Mouse (Mus musculus) heart, postnatal 25 days (tissue): ENCODE results near the gene D5Ertd579e. TPM values are rescaled to one million over a fixed set of nuclear protein-coding genes. Genes with fewer than 3 reads are reported as not detected.
A peak's percentile ranks its signal among the peaks of the same experiment; 100 is the strongest.

Experiments used
- DNase-seq: peaks from one replicate; pipeline ENCODE4 v3.0.0; 2022; ENCODE audit warnings: low spot score
- intact Hi-C: fragments of 180-260 bp; cut with DNase I; formaldehyde crosslinking; loops from one replicate; pipeline ENCODE4 v1.15.1; 2025
- total RNA-seq, 2 experiments: library from RNA; stranded (reverse); gene quantifications; 2 replicates each; pipeline ENCODE4 v1.2.3; 2021

The D5Ertd579e gene
- total RNA-seq, result 10 to 100 TPM; 79.8 to 91.2 TPM

DNA sequence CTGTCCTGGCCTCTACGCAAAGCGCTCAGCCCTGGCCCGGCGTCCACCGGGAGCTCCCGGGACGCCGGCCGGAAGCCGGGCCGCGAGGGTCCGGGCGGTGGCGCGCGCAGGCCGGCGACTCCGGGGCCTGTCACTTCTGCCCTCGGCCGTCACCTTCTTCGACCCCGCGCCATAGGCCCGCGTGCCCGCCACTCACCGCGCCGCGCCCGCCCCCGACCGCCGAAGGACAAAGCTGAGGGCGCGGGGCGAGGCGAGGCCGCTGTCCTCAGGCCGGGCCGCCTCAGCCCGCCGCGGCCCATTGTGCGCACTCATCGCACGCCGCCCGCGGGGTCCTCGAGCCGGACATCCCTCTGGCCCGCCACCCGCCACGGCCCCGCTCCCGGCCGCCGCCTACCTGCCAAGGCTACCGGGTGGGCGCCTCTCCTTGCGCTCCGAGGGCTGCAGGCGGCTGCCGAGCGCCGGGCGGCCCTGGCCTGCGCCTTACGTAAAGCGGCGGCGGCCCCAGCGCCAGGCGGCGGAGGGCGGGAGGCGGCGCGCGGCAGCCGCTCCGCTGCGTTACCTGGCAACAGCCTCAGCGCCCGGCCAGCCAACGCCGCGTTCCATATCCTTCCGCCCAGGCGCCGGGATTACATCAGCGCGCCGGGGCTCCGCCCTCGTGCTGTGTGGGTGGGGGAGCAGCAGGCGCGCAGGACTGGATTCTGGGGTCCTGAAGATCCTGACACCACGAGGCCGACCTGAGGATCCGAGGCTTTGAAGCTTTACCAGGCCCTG, at the start of gene D5Ertd579e:
D5Ertd579e (minus strand) TSS at position 564 of the 771 bp plus-strand sequence.
- intact Hi-C loops, result loop anchor here (2.0 to 5.0 kb wide), 2 partner anchors 17 to 47 kb away; no protein-coding TSS in a partner anchor
- peak; percentile 92 for DNase-seq

DNA sequence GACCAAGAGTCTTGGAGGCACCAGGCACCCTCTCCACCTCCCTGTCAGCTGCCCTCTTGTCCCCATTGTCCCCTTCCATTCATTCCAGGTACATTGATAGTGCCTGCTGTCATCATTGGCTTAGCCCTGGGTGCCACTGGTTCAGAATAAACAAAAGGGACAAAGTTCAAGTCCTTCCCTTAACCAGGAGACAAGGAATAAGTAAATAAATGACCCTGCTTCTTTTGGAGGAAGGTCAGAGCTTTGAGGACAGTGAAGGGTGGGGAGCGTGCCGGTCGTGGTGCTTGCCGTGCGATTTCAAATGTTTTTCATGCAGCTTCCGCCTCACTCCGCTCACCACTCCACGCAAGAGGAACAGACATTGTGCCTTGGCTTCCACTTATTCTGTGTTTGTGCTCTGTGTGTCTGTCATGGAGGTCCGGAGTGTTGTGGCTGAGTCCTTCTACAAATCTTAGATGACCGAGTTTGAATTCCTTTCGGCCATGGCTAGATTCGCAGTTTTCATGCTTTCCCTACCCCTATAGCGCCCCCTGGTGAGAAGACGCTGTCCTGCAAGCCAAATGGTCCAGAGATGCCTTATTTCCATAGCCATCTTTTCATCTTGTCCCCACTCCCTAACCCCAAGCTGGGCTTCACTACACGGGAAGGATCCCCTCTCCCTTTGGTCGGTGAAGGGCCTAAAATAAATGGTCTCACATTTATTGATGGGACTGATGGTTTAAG, 46.5 kb upstream of the D5Ertd579e start:
- peak; percentile 40 for DNase-seq
- intact Hi-C loops, result loop anchor here (1.0 to 10.0 kb wide), 5 partner anchors 45 to 279 kb away; partner anchors contain the start of gene D5Ertd579e

DNA sequence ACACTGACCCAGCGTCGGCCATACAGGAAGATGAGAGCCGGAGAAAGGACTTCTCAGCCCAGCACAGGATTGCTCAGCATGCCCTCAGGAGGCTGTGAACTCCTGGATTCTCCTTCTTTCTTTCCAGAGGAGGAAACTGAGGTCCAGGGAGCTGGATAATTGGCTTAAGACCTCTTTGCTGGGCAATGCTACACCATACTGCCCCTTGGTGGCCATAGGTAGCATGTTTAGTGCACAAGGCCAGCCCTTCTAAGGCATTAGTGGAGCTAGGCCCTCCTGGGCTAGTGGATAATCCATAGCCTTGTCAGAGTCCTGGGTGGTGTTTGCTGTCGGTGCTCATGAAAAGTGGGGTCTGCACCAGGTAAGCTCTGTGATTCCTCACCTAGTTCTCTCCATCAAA, 44.0 kb upstream of the D5Ertd579e start:
- DNase-seq, result no peak
- intact Hi-C loops, result loop anchor here (5.0 to 10.0 kb wide), 3 partner anchors 43 to 213 kb away; partner anchors contain the start of gene D5Ertd579e

DNA sequence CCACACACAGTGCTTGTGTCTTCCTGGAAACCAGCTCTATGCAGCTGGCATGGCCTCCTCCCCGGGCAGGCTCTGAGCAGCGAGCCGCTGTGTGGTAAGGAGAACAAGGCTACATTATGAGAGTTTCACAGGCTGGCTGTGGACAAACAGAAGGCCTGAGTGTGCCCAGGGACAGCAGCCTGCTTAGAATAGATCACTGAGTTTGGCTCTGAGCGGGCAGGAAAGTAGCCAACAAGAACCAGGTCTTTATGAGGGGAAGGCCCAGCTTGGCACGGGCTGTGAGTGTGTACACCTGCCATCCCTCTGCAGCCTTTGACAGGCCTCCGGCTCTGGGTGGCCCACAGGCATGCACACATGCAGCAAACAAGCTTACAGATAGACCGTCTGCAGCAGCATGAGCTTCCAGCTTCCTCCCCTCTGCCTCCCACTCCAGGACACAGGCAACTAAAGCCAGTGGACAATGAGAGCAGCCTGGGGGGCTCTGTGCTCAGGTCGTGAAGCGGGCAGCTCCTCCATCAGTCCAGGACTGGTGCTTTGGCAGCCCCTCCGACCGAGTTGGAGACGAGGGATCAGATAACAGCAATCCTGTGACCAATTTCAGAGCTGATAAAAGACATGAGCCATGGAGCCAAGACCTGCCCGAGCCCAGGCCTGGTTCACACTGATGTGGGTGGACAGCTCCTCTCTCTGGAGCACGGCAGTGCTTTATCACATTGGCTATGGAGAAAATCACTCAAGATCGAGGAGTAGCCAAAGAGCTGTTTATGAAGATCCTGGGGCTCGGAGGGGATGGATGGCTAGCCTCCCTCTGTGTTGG, 43.2 kb upstream of the D5Ertd579e start:
- intact Hi-C loops, result no loop called here
- peak; percentile 27 for DNase-seq

DNA sequence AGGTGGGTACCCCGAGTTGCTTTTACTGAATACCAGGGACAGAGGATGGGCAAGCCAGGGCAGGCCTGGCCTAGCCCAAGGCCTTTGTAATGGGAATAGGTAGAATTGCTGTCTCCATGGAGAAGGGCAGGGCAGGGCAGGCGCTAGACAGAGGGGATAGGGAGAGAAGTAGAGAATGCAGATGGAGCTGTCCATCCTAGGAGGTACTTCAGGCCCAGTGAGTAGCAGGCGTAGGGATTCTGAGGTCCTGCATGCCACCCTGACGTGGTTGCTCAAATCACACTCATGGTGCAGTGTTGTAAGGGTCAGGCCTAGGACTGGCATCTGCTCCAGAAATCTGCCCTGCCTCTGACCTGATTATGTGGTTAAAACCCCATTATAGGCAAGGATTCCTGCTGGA, 41.9 kb upstream of the D5Ertd579e start:
- no peak for DNase-seq
- intact Hi-C loops, result no loop called here

DNA sequence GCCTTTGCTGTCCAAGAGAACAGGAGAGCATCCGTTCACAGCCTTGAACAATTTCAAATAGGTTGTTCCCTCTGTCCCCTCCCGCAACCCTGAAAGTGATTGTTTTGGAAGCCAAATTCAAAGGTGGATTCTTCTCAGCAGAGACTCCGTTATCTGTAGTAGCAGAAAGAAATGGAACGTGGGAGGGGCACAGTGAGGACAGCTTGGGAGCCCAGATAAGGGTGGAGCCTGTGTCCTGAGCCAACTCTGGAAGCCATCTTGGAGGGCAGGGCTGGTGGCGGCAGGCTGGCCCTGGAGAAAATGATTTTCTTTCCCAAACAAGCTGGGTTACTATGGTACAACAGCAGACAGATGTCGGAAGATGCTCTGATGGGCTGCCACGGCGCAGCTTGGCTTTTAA, 40.2 kb upstream of the D5Ertd579e start:
- intact Hi-C loops, result no loop called here
- DNase-seq, result no peak

DNA sequence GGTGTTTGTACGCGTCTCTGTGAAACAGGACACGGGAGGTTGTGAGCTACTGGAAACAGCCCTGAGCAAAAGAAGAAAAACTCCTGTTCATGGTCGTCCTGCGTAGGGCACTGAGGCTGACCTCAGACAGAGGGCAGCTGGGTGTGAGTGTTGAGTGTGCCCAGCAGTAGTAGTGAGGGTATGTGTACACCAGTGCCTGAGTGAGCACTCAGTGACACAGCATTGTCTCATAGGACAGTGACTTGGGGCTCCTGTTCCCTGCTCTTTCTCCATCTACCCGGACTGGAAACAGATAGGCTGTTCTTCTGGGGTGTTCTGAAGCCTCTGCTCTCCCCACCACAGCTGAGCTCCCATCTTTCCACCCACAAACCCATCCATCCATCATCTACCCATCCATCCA, 39.3 kb upstream of the D5Ertd579e start:
- intact Hi-C loops, result no loop called here
- DNase-seq, result no peak

DNA sequence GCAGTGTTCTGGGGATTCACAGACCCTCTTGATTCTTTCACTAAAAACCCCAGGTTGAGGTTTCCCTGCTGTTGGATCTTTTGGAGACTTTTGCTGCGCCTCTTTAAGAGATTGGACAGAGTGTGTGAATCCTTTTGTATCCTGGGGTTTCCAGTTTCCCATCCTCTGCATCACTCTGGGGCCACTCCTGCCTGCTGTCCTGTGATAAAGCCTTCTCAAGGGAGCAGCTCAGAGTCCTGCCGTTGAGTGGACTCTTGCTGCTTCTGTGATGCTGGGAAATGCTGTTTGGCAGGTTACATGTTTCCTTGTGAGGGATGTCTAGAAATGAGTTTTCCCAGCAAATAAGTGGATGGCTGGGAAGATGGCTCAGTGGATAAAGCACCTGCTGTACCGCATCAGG, 37.6 kb upstream of the D5Ertd579e start:
- no peak for DNase-seq
- intact Hi-C loops, result no loop called here

DNA sequence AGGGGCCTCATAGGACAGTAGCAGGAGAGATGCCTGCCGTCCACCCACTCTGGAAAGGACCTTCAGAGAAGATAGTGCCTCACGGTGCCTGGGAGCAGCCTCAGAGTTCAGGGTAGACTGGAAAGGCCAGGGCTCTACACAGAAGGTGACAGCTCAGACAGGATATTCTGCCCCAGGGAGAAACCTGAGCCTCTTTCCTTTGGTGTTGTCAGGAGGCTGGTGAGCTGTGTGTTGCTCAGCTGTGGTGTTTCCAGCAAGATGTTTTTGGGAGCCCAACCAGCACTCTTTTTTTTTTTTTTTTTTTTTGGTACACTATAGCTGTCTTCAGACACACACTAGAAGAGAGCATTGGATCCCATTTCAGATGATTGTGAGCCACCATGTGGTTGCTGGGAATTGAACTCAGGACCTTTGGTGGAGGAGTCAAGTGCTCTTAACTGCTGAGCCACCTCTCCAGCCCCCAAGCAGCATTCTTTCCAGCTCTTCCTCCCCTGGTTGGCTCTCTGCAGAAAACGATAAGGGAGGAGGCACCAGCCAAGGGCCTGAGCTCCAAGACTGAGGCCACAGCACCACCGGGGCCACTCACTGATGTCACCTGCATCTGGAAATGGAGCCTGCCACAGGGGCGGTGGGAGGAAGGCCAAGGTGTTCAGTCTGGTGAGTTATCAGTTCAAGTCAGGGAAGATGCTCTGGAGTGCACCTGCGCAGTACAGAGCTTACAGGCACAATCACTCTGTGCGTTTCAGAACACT, 36.3 kb upstream of the D5Ertd579e start:
- no peak for DNase-seq
- intact Hi-C loops, result no loop called here

DNA sequence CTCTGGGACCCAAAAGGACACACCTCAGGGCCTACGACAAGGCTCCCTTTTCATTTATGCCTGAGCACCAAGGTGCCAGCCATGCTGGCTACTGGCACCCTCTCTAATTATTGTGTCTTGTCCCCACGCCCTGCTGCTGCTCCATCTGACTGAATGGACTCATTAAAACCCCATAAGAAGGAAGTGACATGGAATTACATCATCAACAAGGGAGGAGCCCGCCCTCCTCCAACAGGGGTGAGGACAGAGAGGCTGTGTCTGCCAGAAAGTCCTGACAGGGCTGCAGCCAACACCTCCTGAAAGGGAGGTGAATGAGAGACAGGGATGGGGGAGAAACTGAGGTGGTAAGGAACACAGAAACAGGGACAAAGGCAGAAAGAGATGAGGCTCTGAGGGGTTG, 34.9 kb upstream of the D5Ertd579e start:
- intact Hi-C loops, result no loop called here
- DNase-seq, result no peak

DNA sequence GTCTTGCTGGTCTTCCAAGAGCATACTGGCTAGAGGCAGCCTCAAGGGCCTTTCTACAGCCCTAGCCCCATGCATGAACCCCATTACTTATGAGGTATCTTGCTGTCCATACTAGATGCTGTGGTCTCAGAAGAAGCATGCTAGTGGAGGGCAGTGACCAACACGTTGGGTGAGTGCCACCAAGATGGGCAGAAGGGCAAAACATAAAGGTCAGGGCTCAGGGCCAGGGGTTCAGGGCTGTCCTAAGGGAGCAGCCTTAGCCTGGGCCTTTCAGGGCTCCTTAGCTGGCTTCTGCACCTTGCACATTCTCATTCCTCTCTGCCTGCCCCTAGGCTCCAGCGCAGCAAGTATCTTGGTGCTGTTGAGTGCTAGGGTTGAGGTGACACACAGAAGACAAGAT, 34.1 kb upstream of the D5Ertd579e start:
- DNase-seq, result no peak
- intact Hi-C loops, result no loop called here

DNA sequence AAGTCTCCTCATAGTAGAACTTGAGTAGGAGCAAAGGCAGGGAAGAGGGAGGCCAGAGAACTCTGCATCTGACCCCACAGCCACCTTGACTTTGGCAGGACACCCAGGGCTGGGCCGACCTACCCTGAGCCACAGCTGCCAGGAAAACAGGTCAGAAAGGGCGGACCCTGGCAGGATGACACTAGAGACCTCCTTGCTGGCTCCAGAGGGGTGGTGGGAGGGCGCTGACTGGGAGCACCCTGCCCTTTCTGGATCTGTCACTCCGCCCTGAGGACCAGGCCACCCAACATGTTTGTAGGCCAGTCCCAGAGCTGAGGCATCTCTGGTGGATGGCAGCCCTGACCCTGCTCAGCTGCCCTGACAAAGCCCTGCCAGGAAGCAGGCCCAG, 33.3 kb upstream of the D5Ertd579e start:
- intact Hi-C loops, result no loop called here
- DNase-seq, result no peak

DNA sequence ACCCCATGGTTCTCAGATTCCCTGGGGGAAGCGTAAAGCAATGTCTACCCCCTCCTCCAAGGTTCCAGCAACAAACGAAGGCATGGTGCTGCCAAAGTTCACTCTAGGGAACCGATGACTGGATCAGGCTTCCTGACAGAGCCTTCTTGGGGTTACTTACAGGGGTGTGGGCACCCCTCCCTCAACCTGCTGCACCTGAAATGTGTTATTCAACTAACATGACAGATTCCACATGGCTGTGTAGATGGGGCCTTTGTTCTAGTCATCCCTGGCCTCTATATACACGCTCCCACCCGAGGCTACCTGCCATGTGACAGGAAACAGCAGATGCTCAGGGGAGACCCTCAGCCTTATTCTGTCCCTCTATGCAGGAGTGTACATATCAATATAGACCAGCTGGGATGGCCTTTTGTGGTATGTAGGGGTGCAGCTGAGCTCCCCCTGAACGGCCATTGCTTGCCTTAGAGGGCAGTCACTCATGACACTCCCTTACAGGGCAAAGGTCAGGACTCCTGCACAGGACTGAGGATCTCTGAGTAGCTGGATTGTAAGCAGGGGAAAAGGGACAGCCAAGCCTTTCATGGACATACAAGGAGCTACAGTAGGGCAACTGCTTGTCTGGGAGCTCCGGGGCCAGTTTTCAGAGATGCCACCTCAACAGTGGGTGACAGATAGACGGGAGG, 32.7 kb upstream of the D5Ertd579e start:
- intact Hi-C loops, result no loop called here
- DNase-seq, result no peak

DNA sequence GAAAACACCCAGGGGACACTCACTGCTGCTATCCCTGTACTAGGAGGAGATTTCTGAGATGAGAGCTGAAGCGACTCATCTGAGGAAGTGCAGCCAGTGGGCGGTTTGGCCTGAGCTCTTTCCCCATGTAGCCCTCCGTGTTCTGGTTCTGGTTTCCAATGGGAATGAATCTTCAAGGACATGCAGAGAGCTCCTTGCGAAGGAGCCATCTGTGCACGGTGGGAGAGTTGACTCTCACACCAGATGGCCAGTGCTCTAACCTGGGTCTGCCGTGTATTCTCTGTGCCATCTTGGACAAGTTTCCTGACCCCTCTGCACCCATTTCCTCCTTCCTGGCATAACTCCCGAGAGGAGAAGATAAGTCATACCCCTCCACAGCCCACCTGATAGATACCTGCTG, 32.0 kb upstream of the D5Ertd579e start:
- DNase-seq, result no peak

DNA sequence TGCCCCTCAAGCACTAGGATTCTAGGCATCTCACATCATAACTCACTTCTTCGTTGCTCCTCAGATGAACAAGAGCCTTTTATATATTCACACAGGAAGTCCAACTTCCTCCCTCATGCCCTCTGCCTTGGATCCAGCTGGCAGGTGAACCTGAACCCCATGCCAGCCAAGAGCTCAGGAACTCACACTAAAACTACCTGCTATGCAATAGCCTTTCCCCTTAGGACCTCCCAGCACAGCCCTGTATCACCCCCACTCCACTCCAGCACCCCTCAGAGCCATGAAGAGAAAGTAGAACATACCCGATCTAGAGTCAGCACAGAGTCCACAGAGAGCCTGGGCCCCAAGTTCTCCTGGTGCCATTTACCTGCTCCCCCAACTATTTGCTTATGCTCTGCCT, 31.3 kb upstream of the D5Ertd579e start:
- intact Hi-C loops, result no loop called here
- DNase-seq, result no peak

More for the DNA sequence above, 32.0 kb upstream of the D5Ertd579e start:
- intact Hi-C loops, result no loop called here

DNA sequence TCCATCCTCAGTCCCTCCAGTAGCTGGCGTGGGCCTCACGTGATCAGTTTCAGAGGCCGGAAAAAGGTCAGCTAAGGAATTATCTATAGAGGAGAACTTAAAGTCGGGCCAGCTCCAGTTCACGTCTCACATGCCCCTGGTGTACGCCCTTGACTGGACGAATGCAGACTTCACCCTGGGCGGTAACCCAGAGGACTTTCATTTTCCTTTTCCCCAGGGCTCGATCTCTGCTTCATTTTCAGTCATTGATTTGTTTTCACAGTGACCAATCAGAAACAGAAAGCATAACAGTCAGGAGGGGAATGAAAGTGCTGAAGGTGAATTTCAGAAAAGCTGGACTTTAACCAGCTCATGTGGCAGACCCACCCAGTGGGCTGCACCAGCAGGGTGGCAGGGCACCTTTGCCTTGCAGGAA, 30.6 kb upstream of the D5Ertd579e start:
- no peak for DNase-seq
- intact Hi-C loops, result no loop called here

DNA sequence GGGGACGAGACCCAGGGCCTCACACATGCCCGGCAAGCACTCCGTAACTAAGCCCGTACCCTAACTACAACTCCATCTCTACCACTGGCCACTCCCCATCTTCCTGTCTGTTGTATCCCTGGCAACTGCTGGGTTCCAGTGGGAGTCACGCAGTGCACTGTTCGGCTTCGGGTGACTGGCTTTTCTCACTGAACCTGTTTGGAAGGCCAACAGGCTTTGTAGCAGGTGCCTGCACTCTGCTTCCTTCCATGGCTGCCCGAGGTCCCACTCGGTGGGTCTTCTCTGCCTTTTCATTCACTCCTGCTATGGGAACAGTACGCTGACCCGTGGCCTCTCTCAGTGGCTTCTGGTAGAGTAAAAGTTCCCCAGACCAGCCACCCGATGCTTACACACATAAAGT, 30.0 kb upstream of the D5Ertd579e start:
- DNase-seq, result no peak
- intact Hi-C loops, result no loop called here

DNA sequence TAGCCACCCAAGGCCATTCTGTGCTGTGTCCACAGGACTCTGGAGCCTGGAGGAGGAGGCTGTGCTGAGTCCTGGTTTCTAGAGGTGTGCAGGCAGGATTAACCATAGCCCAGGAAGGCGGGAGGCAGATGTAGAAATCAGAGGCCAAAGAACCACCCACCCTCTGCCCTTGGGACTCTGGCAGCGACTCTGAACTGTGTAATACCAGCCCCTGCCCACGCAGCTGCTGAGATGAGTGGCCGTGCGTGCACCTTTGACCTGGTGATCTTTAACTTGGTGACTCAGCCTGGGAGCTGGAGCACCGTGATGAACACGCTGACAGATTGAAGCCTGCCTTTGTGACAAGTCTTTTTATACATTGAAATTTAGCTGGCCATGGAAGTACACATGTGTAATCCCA, 28.4 kb upstream of the D5Ertd579e start:
- no peak for DNase-seq
- intact Hi-C loops, result no loop called here

DNA sequence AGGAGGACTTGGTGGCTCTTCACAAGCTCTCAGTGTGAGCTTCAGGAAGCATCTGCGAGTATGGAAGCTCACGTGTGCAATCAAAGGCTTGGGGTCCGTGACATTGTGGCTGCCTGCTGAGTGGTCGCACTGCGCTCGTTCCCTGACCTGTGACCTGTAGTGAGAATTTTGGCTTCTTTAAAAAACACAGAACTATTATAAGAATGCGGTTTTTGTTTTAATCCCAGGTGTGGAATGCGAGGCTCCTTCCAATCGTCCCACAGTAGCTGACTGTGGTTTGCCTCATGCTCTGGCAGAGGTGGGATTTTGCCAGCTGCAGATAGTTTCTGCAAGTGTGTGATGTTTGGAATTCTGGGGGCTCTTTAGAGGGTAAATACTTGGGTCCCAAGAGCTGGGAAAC, 27.5 kb upstream of the D5Ertd579e start:
- DNase-seq, result no peak

More for the DNA sequence above, 27.5 kb upstream of the D5Ertd579e start:
- intact Hi-C loops, result no loop called here
